Mouse (Mus musculus) heart, adult 18-20 months (tissue): ENCODE measurements around the gene Krt75. TPM values are rescaled to one million over a fixed set of nuclear protein-coding genes. Genes with fewer than 3 reads are reported as not detected.
"Not testable (repeated sequence)": the region's sequence is repeated elsewhere in the genome, so short reads cannot be mapped to it uniquely, and the experiment has no call there.

ENCODE experiments used
- DNase-seq, 2 experiments: peaks; one replicate each; pipeline ENCODE4 v3.0.0; 2021 to 2022; ENCODE audit warnings: mixed read lengths in 1 of 2
- microRNA-seq, 2 experiments: library from miRNA; unstranded; fragments of <30 nt; microRNA quantifications; one replicate each; pipeline ENCODE4 v1.2.0; 2022
- total RNA-seq, 2 experiments: library from RNA; stranded (reverse); gene quantifications; 2 replicates each; pipeline ENCODE4 v1.2.3; 2021

The Krt75 gene
- total RNA-seq, 2 experiments from 2014 or later = not detected

- DNase-seq = not testable (repeated sequence)
Measured at GRCm38 (mm10) chr15:101517161-101517560, 56.5 kb downstream of the Krt75 start, which contains the start of gene Gm49425. TSS of gene Gm49425 (minus strand) at chr15:101517261.

Small RNA genes lying within 50 kb of the gene (microRNA-seq; reads per million reads assigned to microRNA genes)
- gene Gm44393 (0 reads per million in 2 experiments), gene Gm44460 (0 reads per million in 2 experiments)

Other genes starting within 250 kb of the Krt75 start
- gene Krt80, start 203.7 kb downstream of the Krt75 start, total RNA-seq = 1 to 10 TPM; 2.0 to 3.2 TPM
- gene Krt7, start 162.9 kb downstream of the Krt75 start, total RNA-seq = 1 to 10 TPM; 1.9 to 4.1 TPM
- gene Krt87, start 135.1 kb downstream of the Krt75 start, total RNA-seq = not detected
- gene Krt88, start 126.2 kb downstream of the Krt75 start, total RNA-seq = not detected
- gene Krt81, start 110.2 kb downstream of the Krt75 start, total RNA-seq = not detected
- not detected for gene Krt86, start 100.4 kb downstream of the Krt75 start, total RNA-seq
- gene Krt83, start 82.4 kb downstream of the Krt75 start, total RNA-seq = not detected
- not detected for gene Gm49425, start 56.6 kb downstream of the Krt75 start, total RNA-seq
- gene Krt84, start 41.1 kb downstream of the Krt75 start, total RNA-seq = not detected
- gene Krt82, start 23.2 kb downstream of the Krt75 start, total RNA-seq = not detected
- not detected for gene Krt90, start 11.0 kb downstream of the Krt75 start, total RNA-seq
- gene Gm5414, start 54.3 kb upstream of the Krt75 start, total RNA-seq = not detected
- gene Gm5478, start 73.5 kb upstream of the Krt75 start, total RNA-seq = not detected
- gene Krt6b, start 106.4 kb upstream of the Krt75 start, total RNA-seq = not detected
- gene Krt6a, start 120.4 kb upstream of the Krt75 start, total RNA-seq = not detected
- gene Krt5, start 139.0 kb upstream of the Krt75 start, total RNA-seq = 1 to 10 TPM in 1 of 2 experiments, not detected in 1; 1.5 TPM
- gene Krt71, start 169.2 kb upstream of the Krt75 start, total RNA-seq = not detected
- not detected for gene Krt72, start 212.6 kb upstream of the Krt75 start, total RNA-seq
- gene Krt73, start 228.4 kb upstream of the Krt75 start, total RNA-seq = not detected
- gene Krt2, start 244.3 kb upstream of the Krt75 start, total RNA-seq = not detected